Mouse (Mus musculus) neural tube, embryonic 15.5 days (tissue): ENCODE measurements around the gene C1qc. TPM values are rescaled to one million over a fixed set of nuclear protein-coding genes. Genes with fewer than 3 reads are reported as not detected.
A peak's percentile ranks its signal among the peaks of the same experiment; 100 is the strongest.

Experiments used
- ATAC-seq: fragments of 200-750 bp; cut with Nextera tagmentation; 2 replicates; pipeline ENCODE4 v1.8.0; 2017; ENCODE audit warnings: mild to moderate bottlenecking, moderate TSS enrichment, moderate library complexity; ENCODE audit not compliant: low FRiP score
- H3K27ac ChIP-seq: fragments of 300-500 bp; sonication (generic); replicated peaks from 2 replicates; pipeline ENCODE4 v1.5.1; 2015; ENCODE audit warnings: mild to moderate bottlenecking, inconsistent platforms
- H3K27me3 ChIP-seq: fragments of 300-500 bp; sonication (generic); replicated peaks from 2 replicates; pipeline ENCODE4 v1.6.1; 2015; ENCODE audit warnings: inconsistent platforms
- H3K36me3 ChIP-seq: fragments of 300-500 bp; sonication (generic); 2 replicates; pipeline ENCODE4 v1.6.1; 2015; ENCODE audit warnings: inconsistent platforms
- H3K4me1 ChIP-seq: fragments of 300-500 bp; sonication (generic); 2 replicates; pipeline ENCODE4 v1.6.1; 2015; ENCODE audit warnings: inconsistent platforms
- H3K4me2 ChIP-seq: fragments of 300-500 bp; sonication (generic); 2 replicates; pipeline ENCODE4 v1.6.1; 2015; ENCODE audit warnings: inconsistent platforms, mild to moderate bottlenecking, moderate library complexity
- H3K4me3 ChIP-seq: fragments of 300-500 bp; sonication (generic); replicated peaks from 2 replicates; pipeline ENCODE4 v1.5.1; 2015; ENCODE audit warnings: mild to moderate bottlenecking, inconsistent platforms
- H3K9ac ChIP-seq: fragments of 300-500 bp; sonication (generic); replicated peaks from 2 replicates; pipeline ENCODE4 v1.6.1; 2015; ENCODE audit warnings: mild to moderate bottlenecking, inconsistent platforms
- H3K9me3 ChIP-seq: fragments of 300-500 bp; sonication (generic); replicated peaks from 2 replicates; pipeline ENCODE4 v1.6.1; 2016; ENCODE audit warnings: inconsistent platforms
- WGBS: fragments of 180-500 bp; shearing (Covaris S2); methylation state at CpG from one replicate; pipeline ENCODE4 v1.1.7; 2015; ENCODE audit warnings: mixed read lengths; 5-methylcytosine and 5-hydroxymethylcytosine counted together
- polyA plus RNA-seq: library from polyadenylated mRNA; unstranded; fragments of >200 nt; fragmentation: Nextera tagmentation; extraction: Ambion mirVana; gene quantifications from 2 replicates; pipeline ENCODE4 v1.2.1, GENCODE M21; 2015

C1qc gene
- polyA plus RNA-seq, 1 experiment from 2014 or later, result 28.4 TPM

- Histone ChIP-seq H3K36me3 (no peaks in the 10 kb centered on the region), H3K9ac (no peak overlapping the region), H3K27me3 (no peaks in the 10 kb centered on the region), H3K27ac (no peak overlapping the region), H3K9me3 (no peaks in the 10 kb centered on the region), H3K4me2 (no peak overlapping the region), H3K4me1 (peaks cover 24% of the 10 kb centered on the region), H3K4me3 (no peak overlapping the region)
- no peak for ATAC-seq
- 80% methylated on average over 6 of the region's 6 CpGs for WGBS
These were observed 24.5 kb downstream of the C1qc start for GRCm38 (mm10) chr4:136868371-136868770.

GRCm38 (mm10) chr4:136867690-136868345 is 25.0 kb downstream of the C1qc start:
- WGBS, result 14% methylated on average over 11 of the region's 12 CpGs
- Histone ChIP-seq H3K36me3 (no peaks in the 10 kb centered on the region), H3K4me3 (no peak overlapping the region), H3K27ac (no peak overlapping the region), H3K9me3 (no peaks in the 10 kb centered on the region), H3K4me1 (peaks cover 24% of the 10 kb centered on the region), H3K27me3 (no peaks in the 10 kb centered on the region), H3K4me2 (no peak overlapping the region), H3K9ac (no peak overlapping the region)
- no peak for ATAC-seq

- peak overlapping the region; percentile 32 for H3K4me2 ChIP-seq
- peaks cover 35% of the 10 kb centered on the region for H3K4me1 ChIP-seq
- peak overlapping the region; percentile 46; the same call in 1 of the 2 replicates for H3K27ac ChIP-seq
- no peak overlapping the region; the same call in 1 of the 2 replicates for H3K9ac ChIP-seq
- WGBS, result 31% methylated on average over 5 of the region's 5 CpGs
- H3K9me3 ChIP-seq, result no peaks in the 10 kb centered on the region
- ATAC-seq, result 0 out of 2 replicates have a peak, but pooled peaks have one; percentile 11
- no peak overlapping the region for H3K4me3 ChIP-seq
- no peaks in the 10 kb centered on the region for H3K36me3 ChIP-seq
- H3K27me3 ChIP-seq, result no peaks in the 10 kb centered on the region
These were observed 27.3 kb downstream of the C1qc start for GRCm38 (mm10) chr4:136865531-136865930.

- ATAC-seq, result peak; percentile 52; the same call in 1 of the 2 replicates
- Histone ChIP-seq H3K9me3 (no peaks in the 10 kb centered on the region), H3K4me1 (peaks cover 35% of the 10 kb centered on the region), H3K27me3 (no peaks in the 10 kb centered on the region), H3K27ac (peak overlapping the region; percentile 46; the same call in 1 of the 2 replicates), H3K9ac (no peak overlapping the region; the same call in 1 of the 2 replicates), H3K4me2 (peak overlapping the region; percentile 32), H3K4me3 (no peak overlapping the region), H3K36me3 (no peaks in the 10 kb centered on the region)
- 5% methylated on average over 15 of the region's 15 CpGs for WGBS
These were observed 28.0 kb downstream of the C1qc start for GRCm38 (mm10) chr4:136864751-136865470.

GRCm38 (mm10) chr4:136863517-136863916 is 29.3 kb downstream of the C1qc start:
- H3K9me3 ChIP-seq, result no peaks in the 10 kb centered on the region
- no peak for ATAC-seq
- no peaks in the 10 kb centered on the region for H3K36me3 ChIP-seq
- 49% methylated on average over 9 of the region's 9 CpGs for WGBS
- H3K4me3 ChIP-seq, result no peak overlapping the region
- no peak overlapping the region for H3K4me2 ChIP-seq
- H3K4me1 ChIP-seq, result peaks cover 35% of the 10 kb centered on the region
- H3K27ac ChIP-seq, result no peak overlapping the region
- H3K9ac ChIP-seq, result no peak overlapping the region
- no peaks in the 10 kb centered on the region for H3K27me3 ChIP-seq

- no peak for ATAC-seq
- H3K4me1 ChIP-seq, result peaks cover 31% of the 10 kb centered on the region
- H3K9me3 ChIP-seq, result no peaks in the 10 kb centered on the region
- no peaks in the 10 kb centered on the region for H3K27me3 ChIP-seq
- 70% methylated on average over 2 of the region's 2 CpGs for WGBS
- H3K27ac ChIP-seq, result no peak overlapping the region
- H3K4me3 ChIP-seq, result no peak overlapping the region
- no peaks in the 10 kb centered on the region for H3K36me3 ChIP-seq
- no peak overlapping the region for H3K9ac ChIP-seq
- no peak overlapping the region for H3K4me2 ChIP-seq
These were observed 30.5 kb downstream of the C1qc start for GRCm38 (mm10) chr4:136862411-136862810.

- H3K27me3 ChIP-seq, result no peaks in the 10 kb centered on the region
- H3K27ac ChIP-seq, result 0 out of 2 replicates have a peak overlapping the region, but pooled peaks have one; percentile 4
- no peak overlapping the region for H3K4me3 ChIP-seq
- H3K9me3 ChIP-seq, result no peaks in the 10 kb centered on the region
- H3K9ac ChIP-seq, result no peak overlapping the region
- 7% methylated on average over 17 of the region's 17 CpGs for WGBS
- H3K4me1 ChIP-seq, result peaks cover 31% of the 10 kb centered on the region
- ATAC-seq, result 0 out of 2 replicates have a peak, but pooled peaks have one; percentile 13
- H3K36me3 ChIP-seq, result no peaks in the 10 kb centered on the region
- no peak overlapping the region for H3K4me2 ChIP-seq
These were observed 31.1 kb downstream of the C1qc start for GRCm38 (mm10) chr4:136861806-136862205.

GRCm38 (mm10) chr4:136860022-136860421 is 32.8 kb downstream of the C1qc start:
- H3K4me3 ChIP-seq, result no peak overlapping the region
- H3K27ac ChIP-seq, result no peak overlapping the region
- no peak overlapping the region for H3K4me2 ChIP-seq
- H3K27me3 ChIP-seq, result no peaks in the 10 kb centered on the region
- H3K36me3 ChIP-seq, result no peaks in the 10 kb centered on the region
- H3K9ac ChIP-seq, result no peak overlapping the region
- WGBS, result 85% methylated on average over 7 of the region's 7 CpGs
- no peak for ATAC-seq
- H3K4me1 ChIP-seq, result peaks cover 23% of the 10 kb centered on the region
- no peaks in the 10 kb centered on the region for H3K9me3 ChIP-seq

GRCm38 (mm10) chr4:136855081-136855480 is 37.8 kb downstream of the C1qc start:
- no peaks in the 10 kb centered on the region for H3K9me3 ChIP-seq
- no peak for ATAC-seq
- no peak overlapping the region for H3K4me2 ChIP-seq
- WGBS, result 30% methylated on average over 6 of the region's 6 CpGs
- H3K27me3 ChIP-seq, result no peaks in the 10 kb centered on the region
- H3K9ac ChIP-seq, result no peak overlapping the region
- no peak overlapping the region for H3K27ac ChIP-seq
- no peaks in the 10 kb centered on the region; the same call in 1 of the 2 replicates for H3K4me1 ChIP-seq
- H3K36me3 ChIP-seq, result no peaks in the 10 kb centered on the region
- no peak overlapping the region for H3K4me3 ChIP-seq

- H3K4me1 ChIP-seq, result peaks cover 8% of the 10 kb centered on the region
- WGBS, result 80% methylated on average over 12 of the region's 12 CpGs
- ATAC-seq, result no peak
These were observed 39.9 kb downstream of the C1qc start for GRCm38 (mm10) chr4:136852989-136853388.

GRCm38 (mm10) chr4:136852119-136852518 is 40.7 kb downstream of the C1qc start:
- H3K4me1 ChIP-seq, result peaks cover 11% of the 10 kb centered on the region
- H3K4me3 ChIP-seq, result no peak overlapping the region
- H3K9me3 ChIP-seq, result no peaks in the 10 kb centered on the region
- no peak overlapping the region for H3K4me2 ChIP-seq
- 32% methylated on average over 5 of the region's 5 CpGs for WGBS
- no peak overlapping the region for H3K9ac ChIP-seq
- H3K27ac ChIP-seq, result peak overlapping the region; percentile 49; the same call in 1 of the 2 replicates
- H3K36me3 ChIP-seq, result no peaks in the 10 kb centered on the region
- no peaks in the 10 kb centered on the region for H3K27me3 ChIP-seq
- ATAC-seq, result no peak

More at GRCm38 (mm10) chr4:136852989-136853388, 39.9 kb downstream of the C1qc start:
- Histone ChIP-seq H3K9me3 (no peaks in the 10 kb centered on the region), H3K36me3 (no peaks in the 10 kb centered on the region), H3K4me2 (no peak overlapping the region), H3K27ac (no peak overlapping the region), H3K9ac (no peak overlapping the region), H3K27me3 (no peaks in the 10 kb centered on the region), H3K4me3 (no peak overlapping the region)

GRCm38 (mm10) chr4:136848565-136848964 is 44.3 kb downstream of the C1qc start:
- H3K4me3 ChIP-seq, result no peak overlapping the region
- H3K27me3 ChIP-seq, result no peaks in the 10 kb centered on the region
- H3K36me3 ChIP-seq, result no peaks in the 10 kb centered on the region
- H3K4me1 ChIP-seq, result peaks cover 11% of the 10 kb centered on the region
- ATAC-seq, result no peak
- no peak overlapping the region for H3K4me2 ChIP-seq
- WGBS, result 58% methylated on average over 4 of the region's 4 CpGs
- H3K27ac ChIP-seq, result no peak overlapping the region
- no peak overlapping the region for H3K9ac ChIP-seq
- no peaks in the 10 kb centered on the region for H3K9me3 ChIP-seq
